Mouse (Mus musculus) adrenal gland, adult 2 months (tissue): ENCODE data around the gene Hist1h2bf. TPM values are rescaled to one million over a fixed set of nuclear protein-coding genes. Genes with fewer than 3 reads are reported as not detected.
"Not testable (repeated sequence)": the region's sequence is repeated elsewhere in the genome, so short reads cannot be mapped to it uniquely, and the experiment has no call there.

Experiments used
- DNase-seq: peaks from one replicate; pipeline ENCODE4 v3.0.0; 2021
- polyA plus RNA-seq: library from polyadenylated mRNA; depleted of rRNA; stranded (reverse); fragments of >200 nt; gene quantifications from 2 replicates; pipeline ENCODE4 v1.2.3, GENCODE M21; 2012
- total RNA-seq, 2 experiments: library from RNA; stranded (reverse); gene quantifications; 2 replicates each; pipeline ENCODE4 v1.2.3; 2021

Hist1h2bf gene
- total and polyA plus RNA-seq, 3 experiments, result 5.5 to 21.6 (median 17.9) TPM

DNA sequence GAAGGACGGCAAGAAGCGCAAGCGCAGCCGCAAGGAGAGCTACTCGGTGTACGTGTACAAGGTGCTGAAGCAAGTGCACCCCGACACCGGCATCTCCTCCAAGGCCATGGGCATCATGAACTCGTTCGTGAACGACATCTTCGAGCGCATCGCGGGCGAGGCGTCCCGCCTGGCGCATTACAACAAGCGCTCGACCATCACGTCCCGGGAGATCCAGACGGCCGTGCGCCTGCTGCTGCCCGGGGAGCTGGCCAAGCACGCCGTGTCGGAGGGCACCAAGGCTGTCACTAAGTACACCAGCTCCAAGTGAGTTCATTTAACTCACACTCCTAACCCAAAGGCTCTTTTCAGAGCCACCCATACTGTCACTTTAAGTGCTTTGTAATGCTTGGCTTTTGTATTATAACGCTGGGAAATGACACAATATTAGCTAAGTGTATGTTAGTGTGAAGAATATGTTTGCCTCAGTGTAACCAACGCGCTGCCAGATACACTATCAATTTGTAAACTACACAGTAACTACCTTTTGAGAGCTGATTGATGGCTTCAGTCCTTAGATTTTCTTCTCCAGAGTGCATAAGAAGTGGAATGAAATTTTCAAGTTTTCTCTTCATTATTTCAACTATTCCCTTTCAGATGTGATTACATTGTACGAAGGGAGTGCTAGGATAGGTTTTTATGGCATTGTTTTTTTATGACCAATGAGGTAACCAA is 2.3 kb downstream of the Hist1h2bf start:
- not testable (repeated sequence) for DNase-seq

DNA sequence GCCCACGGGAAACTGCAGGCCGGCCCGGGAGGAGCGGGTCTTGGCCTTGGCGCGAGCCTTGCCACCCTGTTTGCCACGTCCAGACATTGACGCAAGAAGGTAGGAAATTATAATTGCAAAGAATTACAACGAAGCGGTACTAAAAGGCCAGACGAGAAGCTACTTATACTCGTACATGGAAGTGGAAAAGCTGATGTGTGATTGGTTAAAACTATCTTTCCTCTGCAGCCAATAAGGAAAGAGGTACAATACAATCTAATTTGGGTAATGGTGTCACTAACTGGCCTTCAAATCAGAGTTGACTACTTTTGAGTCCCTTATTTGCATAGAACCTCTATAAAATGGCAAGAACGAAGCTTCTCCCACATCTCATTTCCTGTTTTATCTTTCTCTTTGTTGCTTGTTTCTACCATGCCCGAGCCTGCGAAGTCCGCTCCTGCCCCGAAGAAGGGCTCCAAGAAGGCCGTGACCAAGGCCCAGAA is 2.9 kb downstream of the Hist1h2bf start, which contains the start of the genes Hist1h2ae and Hist1h2bg:
Hist1h2ae (minus strand) TSS at position 199 of the 482 bp plus-strand sequence.
Hist1h2bg (plus strand) TSS at position 375 of the 482 bp plus-strand sequence.
- peak; percentile 84 for DNase-seq

DNA sequence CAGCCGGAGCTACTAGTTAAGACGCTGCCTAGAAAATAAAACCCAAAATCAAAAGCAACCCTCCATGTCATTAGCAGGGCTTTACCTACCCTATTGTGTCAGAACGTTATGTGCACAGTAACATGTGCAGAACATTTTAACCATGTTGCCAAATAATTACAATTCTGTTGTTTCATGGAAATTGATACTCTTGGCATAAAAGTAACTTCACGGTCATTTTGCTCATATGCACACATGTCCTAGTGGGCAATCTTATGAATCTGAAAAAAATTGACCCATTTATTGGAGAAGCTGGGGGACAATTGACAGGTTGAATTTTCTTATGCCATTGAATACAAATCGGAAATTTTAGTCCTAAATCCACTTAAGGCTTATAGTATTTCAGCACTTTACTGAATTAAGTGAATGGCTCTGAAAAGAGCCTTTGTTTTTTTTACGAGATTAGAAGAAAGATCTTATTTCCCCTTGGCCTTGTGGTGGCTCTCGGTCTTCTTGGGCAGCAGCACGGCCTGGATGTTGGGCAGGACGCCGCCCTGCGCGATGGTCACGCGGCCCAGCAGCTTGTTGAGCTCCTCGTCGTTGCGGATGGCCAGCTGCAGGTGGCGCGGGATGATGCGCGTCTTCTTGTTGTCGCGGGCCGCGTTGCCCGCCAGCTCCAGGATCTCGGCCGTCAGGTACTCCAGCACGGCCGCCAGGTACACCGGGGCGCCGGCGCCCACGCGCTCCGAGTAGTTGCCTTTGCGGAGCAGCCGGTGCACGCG is 3.6 kb downstream of the Hist1h2bf start:
- DNase-seq, result not testable (repeated sequence)

DNA sequence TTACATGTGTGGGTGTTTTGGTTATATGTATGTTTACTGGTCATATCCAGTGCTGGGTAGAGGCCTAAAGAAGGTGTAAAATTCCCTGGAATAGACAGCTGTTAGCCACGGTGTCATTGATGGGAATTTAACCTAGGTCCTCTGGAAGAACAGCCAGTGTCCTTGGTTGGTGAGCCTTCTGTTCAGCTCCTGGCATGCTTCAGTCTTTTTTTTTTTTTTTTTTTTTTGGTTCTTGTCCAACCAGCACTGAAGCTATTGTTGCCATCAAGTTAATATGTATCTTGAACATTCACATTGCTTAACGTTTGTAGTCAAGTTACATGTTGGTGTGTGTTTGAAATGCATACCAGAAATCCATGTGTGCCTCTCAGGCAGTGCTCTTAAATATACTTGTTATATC is 9.5 kb downstream of the Hist1h2bf start:
- DNase-seq, result no peak

DNA sequence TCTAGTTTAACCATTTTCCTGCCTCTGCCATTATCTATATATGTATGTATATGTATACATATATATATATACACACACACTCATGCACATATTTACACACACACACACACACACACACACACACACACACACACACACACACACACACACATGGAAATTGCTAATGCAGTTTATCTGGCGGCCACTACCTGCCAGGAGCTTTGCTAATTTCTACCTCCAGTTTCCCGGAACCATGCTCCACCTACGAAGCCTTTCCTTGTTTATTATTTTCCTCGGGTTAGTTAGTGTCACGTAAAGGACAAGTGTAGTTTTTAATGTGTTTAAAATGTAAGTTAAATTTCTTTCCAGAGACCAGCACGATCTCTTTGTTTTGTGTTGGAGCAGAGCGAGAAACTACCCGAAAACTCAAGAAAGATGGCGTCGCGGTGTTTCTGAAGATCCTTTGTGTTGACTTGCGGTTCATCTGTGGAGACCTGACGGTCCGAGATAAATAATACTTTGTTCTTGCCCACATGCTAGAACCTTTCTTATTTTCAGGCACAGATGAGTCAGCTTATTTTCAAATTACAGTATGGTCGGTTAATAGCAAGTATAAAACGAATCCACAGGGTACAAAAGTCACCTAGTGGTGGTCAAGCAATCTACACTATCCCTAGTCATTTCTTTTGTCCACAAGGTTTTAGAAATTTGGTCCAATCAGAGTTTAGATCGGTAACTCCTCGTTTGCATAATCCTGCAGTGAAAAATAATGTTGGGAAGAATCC is 11.1 kb downstream of the Hist1h2bf start:
- DNase-seq, result peak; percentile 41

DNA sequence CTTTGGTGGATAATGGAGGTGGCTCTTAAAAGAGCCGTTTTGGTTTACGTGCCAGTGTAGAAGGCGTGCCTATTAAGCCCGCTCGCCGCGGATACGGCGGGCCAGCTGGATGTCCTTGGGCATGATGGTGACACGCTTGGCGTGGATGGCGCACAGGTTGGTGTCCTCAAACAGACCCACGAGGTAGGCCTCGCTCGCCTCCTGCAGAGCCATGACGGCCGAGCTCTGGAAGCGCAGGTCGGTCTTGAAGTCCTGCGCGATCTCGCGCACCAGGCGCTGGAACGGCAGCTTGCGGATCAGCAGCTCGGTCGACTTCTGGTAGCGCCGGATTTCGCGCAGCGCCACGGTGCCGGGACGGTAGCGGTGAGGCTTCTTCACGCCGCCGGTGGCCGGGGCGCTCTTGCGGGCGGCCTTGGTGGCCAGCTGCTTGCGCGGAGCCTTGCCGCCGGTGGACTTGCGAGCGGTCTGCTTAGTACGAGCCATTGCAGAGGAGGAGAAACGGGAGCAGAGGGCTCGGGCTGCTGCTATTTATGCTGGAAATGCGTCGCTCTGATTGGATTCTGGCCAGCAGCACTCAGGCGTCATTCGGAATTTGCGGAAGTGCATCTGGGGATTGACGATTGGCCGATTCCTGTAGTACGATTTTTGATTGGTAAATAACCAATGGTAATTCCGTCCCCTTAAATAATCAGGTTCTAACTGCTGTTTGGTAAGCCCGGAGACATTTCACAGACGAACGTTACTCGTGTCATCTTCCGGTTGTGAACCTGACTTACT is 11.9 kb downstream of the Hist1h2bf start, which contains the start of gene Hist1h3e:
Hist1h3e (minus strand) TSS at position 487 of the 777 bp plus-strand sequence.
- peak; percentile 94 for DNase-seq

DNA sequence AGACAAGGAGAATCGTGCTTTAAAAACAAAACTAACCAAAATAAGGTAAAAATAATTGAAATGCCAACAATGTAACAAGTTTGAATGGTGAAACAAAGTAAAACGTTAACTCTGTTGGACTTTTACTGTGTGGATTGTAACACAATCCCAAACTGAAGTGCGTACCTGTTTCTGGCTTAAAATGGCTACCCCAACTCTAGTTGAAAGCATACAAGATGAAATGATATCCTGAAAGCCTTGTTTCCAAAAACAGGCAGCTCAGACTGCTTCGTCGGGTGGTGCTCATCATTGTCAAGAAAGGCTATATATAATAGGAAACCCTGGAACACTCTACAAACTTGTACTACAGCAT is 12.5 kb downstream of the Hist1h2bf start:
- not testable (repeated sequence) for DNase-seq

DNA sequence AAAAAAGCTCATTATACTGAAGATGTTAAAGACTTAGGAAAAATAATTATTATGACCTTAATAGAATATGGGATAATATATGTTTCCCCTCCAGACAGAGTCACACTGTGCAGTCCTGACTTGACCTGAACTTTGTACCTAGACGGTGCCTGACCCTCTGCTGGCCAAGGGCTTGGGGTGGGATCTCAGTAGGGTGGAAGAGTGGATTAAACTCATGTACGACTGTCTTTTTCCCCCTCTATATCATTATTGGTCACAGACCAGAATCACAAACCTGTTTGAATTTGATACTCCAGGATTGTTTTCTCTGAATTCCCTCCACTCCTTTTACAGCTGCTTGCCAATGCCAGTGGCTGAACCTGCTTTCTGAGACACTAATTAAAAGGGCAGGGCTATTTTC is 13.3 kb downstream of the Hist1h2bf start:
- not testable (repeated sequence) for DNase-seq

DNA sequence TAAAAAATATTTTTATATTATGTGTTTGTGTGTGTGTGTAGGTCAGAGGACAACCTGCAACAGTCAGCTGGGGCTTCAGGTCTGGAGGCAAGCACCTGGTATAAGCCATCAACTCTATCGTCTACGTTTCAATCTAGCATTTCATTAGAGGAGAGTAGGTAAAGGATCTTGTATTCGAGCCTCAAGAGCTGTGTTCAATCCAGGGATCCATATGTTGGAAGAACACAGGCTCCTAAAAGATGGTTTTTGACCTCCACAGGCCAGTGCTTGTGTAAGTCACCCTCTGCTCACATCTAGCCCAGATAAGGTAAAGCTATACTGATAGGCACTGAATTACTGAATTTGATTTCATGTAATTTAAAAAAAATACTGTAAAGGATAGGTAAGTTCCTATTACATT is 17.1 kb downstream of the Hist1h2bf start:
- DNase-seq, result no peak

DNA sequence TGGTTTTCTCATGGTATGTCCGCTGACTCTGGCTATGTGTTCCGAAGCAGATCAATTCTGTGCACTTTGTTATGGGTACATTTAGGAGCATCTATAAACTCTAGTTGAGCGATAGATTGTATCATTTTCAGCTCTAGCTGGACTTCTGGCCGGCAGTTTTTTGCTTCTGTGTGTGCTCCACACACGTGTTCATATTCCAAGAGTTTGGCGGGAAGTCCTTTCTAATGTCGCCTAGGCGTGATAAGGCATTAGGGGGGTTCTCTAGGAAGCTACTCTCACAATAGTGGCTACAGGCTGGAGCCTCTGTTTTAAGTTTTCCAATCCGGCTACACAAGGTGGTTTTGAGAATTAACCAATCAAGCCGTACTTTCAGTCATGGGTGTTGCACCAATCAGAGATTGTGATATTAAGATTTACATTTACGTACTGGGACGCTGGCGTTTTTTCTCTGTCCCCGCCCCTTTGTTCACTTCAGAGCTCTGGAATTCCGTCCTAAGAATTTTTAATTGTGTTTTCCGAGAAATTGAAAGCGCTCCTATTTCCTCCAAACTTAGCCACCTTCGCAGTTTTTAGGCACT is 18.1 kb downstream of the Hist1h2bf start:
- peak; percentile 84 for DNase-seq

DNA sequence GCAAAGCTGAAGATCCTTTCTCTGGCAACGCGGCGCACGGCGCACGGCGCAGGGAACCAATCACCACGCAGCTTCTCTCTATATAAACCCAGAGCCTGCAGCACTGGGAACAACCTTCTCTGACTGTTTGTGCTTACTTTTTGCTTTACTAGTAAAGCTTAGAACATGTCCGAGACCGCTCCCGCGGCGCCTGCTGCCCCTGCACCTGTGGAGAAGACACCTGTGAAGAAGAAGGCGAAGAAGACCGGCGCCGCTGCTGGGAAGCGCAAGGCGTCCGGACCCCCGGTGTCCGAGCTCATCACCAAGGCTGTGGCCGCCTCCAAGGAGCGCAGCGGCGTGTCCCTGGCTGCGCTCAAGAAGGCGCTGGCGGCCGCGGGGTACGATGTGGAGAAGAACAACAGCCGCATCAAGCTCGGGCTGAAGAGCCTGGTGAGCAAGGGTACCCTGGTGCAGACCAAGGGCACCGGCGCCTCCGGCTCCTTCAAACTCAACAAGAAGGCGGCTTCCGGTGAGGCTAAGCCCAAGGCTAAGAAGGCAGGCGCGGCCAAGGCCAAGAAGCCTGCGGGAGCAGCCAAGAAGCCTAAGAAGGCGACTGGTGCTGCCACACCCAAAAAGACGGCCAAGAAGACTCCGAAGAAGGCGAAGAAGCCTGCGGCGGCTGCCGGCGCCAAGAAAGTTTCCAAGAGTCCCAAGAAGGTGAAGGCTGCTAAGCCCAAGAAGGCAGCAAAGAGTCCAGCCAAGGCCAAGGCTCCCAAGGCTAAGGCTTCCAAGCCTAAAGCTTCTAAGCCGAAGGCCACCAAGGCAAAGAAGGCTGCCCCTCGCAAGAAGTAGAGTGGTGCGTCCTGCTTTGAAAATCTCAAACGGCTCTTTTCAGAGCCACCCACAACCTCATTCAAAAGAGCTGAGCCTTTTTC is 18.8 kb downstream of the Hist1h2bf start:
- DNase-seq, result peak; percentile 83

DNA sequence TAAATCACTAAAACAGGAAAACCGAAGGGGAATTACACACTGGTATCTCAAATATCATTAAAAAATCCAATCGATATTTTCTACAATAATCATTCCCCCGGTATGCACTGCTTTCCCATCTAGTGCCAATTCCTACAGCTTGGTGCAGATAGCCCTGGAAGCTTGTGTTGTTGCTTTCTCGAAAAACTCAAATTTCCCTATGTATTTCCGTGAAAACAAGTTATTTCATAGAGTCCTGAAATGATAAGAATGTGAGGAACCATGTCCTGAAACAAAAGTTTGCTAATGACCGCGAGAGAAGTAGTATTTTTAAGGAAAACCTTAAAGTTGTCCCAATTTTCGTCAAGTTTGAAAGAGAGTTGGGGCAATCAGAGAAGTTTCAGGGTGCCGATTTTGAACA is 19.6 kb downstream of the Hist1h2bf start:
- DNase-seq, result no peak

DNA sequence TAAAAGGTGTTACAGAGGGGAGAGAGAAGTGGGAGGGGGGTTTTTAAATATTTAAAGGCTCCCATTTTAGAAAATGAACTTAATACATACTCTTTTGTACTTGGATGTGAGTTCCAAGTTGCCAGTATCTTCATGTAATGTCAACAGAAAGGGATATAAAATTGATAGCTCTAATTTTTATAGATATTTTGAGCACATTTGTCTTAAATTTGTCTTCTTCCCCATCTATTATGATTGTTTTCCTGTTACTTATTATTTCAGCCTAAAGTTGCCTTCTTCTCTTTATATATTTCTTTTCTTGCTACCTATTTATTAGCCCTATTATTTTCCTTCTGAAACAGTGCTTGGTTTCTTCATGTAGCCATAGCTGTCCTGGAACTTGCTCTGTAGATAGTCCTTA is 21.0 kb downstream of the Hist1h2bf start, which contains the start of gene Hist1h1d:
Hist1h1d (plus strand) TSS at position 301 of the 400 bp plus-strand sequence.
- no peak for DNase-seq

DNA sequence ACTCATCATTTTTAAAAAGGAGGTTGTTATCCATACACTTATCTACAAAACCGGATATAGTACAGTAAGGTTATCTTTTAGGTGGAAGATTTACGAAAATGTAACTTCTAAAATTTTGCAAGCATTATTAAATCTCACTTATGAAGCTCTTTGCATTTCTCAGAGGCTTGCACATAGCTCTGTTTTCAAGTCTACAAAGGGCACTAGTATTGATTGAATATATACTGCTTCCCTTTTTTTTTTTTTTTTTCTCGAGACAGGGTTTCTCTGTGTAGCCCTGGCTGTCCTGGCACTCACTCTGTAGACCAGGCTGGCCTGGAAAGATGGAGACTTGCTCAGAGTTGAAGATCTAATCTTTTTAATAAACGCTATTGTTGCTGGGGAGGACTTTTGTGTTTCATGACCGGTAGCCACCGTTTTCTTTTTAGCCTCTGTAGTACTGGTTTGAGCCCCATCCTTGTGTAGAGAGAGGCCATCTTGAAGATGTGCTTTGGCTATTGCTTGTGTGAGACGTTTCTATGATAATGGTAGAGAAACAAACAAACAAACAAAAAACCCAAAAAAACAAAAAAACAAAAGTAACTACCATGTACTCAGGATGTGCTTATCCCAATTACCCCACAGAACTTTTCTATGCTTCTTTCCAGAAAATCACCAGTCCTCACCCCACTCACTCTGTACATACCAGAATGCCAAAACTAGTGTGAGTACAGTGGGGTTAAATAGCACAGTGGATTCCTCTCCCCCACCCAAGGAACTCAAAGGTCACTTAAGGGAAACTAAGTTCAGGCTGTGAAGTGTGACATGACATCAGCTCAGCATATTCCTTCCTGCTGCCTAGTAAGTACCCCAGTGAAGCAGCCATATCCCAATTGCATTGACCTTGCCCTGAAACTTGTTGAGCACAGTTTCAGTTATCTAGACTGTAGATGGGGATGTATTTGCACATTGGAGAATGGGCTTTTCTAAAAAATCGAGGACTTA is 21.8 kb downstream of the Hist1h2bf start:
- DNase-seq, result no peak

DNA sequence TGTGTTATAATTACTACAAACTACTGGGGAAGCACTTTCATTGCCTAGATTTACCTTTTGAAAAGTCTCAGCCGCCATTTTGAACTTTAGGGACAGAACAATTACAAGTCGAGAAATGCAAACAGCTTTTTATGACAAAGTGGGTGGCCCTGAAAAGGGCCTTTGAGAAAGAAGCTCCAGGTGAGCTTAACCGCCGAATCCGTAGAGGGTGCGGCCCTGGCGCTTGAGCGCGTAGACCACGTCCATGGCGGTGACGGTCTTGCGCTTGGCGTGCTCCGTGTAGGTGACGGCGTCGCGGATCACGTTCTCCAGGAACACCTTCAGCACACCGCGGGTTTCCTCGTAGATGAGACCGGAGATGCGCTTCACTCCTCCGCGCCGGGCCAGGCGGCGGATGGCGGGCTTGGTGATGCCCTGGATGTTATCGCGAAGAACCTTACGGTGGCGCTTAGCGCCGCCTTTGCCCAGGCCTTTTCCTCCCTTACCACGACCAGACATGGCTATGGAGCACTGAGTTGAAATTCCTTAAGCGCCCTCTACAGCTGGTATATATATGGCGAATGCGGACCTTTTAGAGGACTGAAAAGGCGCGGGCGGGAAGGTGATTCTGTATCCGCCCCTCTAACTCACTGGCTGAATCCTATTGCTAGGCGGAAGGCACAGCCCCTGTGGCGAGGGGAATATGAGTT is 22.7 kb downstream of the Hist1h2bf start, which contains the start of gene Hist1h4f:
Hist1h4f (minus strand) TSS at position 503 of the 689 bp plus-strand sequence.
- DNase-seq, result peak; percentile 89

DNA sequence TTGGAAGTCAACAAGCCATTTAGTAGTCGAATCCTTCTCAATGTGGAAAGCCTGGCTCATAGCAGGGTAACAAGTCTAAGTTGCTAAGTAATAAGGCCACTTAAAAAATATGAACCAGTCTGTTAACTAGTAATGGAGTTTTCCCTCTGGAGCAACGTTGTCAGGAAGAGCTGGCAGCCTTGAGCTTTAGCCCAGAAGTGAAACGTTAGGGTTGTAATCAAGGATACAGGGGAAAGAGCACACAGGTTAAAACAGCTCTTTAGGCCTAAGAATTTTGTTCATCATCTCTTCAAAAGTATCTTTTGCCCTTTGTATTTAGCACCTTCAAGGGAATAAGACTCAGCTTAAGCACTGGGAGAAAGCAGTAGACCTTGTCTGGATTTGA is 23.2 kb downstream of the Hist1h2bf start:
- DNase-seq, result no peak

DNA sequence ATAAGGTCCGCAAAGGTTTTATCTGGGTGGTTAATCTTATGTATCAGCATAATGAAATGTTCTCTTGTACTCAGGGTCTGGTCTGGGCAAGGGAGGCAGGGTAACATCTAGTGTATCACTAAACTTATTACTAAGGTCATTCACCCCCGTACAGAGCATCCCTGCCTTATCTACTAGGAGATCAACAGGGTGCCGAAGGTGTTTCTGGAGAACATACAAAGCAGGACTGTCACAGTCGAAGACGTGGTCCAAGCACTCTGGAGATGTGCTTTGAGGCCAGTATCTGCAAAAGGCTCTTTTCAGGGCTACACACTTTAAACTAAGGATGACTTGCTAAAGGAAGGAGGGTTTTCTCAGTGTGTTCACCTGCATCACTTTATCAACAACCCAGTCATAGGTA is 27.3 kb downstream of the Hist1h2bf start:
- no peak for DNase-seq

DNA sequence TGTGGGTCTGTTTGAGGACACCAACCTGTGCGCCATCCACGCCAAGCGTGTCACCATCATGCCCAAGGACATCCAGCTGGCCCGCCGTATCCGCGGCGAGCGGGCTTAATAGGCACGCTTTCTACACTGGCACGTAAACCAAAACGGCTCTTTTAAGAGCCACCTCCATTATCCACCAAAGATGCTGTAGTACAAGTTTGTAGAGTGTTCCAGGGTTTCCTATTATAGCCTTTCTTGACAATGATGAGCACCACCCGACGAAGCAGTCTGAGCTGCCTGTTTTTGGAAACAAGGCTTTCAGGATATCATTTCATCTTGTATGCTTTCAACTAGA is 29.2 kb downstream of the Hist1h2bf start:
- peak; percentile 47 for DNase-seq
